Mouse (Mus musculus) forebrain, embryonic 11.5 days (tissue): Measurements from ENCODE around the gene Stxbp1. TPM values are rescaled to one million over a fixed set of nuclear protein-coding genes. Genes with fewer than 3 reads are reported as not detected.

Experiments used
- ATAC-seq: fragments of 200-750 bp; cut with Nextera tagmentation; replicated peaks from 2 replicates; pipeline ENCODE4 v1.8.0; 2017; ENCODE audit warnings: moderate TSS enrichment; ENCODE audit not compliant: low FRiP score
- DNase-seq: peaks from one replicate; pipeline ENCODE4 v3.0.0-alpha.2; 2017; ENCODE audit warnings: low spot score
- H3K27ac ChIP-seq: fragments of 300-500 bp; sonication (generic); 2 replicates; pipeline ENCODE4 v1.5.1; 2014; ENCODE audit warnings: low read depth, low read length
- H3K27me3 ChIP-seq: fragments of 300-500 bp; sonication (generic); 2 replicates; pipeline ENCODE4 v1.6.1; 2014; ENCODE audit warnings: mild to moderate bottlenecking, low read length, mixed read lengths; ENCODE audit not compliant: control insufficient read depth, insufficient read depth
- H3K36me3 ChIP-seq: fragments of 300-500 bp; sonication (generic); 2 replicates; pipeline ENCODE4 v1.6.1; 2014; ENCODE audit warnings: mild to moderate bottlenecking, low read length, moderate library complexity, mixed read lengths; ENCODE audit not compliant: control insufficient read depth, insufficient read depth
- H3K4me1 ChIP-seq: fragments of 300-500 bp; sonication (generic); replicated peaks from 2 replicates; pipeline ENCODE4 v1.6.1; 2014; ENCODE audit warnings: low read length, mixed read lengths; ENCODE audit not compliant: control insufficient read depth, insufficient read depth
- H3K4me2 ChIP-seq: fragments of 300-500 bp; sonication (generic); 2 replicates; pipeline ENCODE4 v1.6.1; 2014; ENCODE audit warnings: low read depth, mild to moderate bottlenecking, low read length, moderate library complexity, mixed read lengths; ENCODE audit not compliant: severe bottlenecking
- H3K4me3 ChIP-seq: fragments of 300-500 bp; sonication (generic); 2 replicates; pipeline ENCODE4 v1.5.1; 2014; ENCODE audit warnings: low read depth, low read length
- H3K9ac ChIP-seq: fragments of 300-500 bp; sonication (generic); 2 replicates; pipeline ENCODE4 v1.6.1; 2014; ENCODE audit warnings: low read length
- H3K9me3 ChIP-seq: fragments of 300-500 bp; sonication (generic); 2 replicates; pipeline ENCODE4 v1.6.1; 2016; ENCODE audit warnings: low read length, mixed read lengths; ENCODE audit not compliant: control insufficient read depth
- WGBS: fragments of 180-500 bp; shearing (Covaris S2); extraction: QIAGEN DNeasy Blood & Tissue Kit; methylation state at CpG from one replicate; pipeline ENCODE4 v1.1.7; 2014; 5-methylcytosine and 5-hydroxymethylcytosine counted together
- polyA plus RNA-seq: library from polyadenylated mRNA; unstranded; fragments of >200 nt; fragmentation: Nextera tagmentation; extraction: Ambion mirVana; gene quantifications from 2 replicates; pipeline ENCODE4 v1.2.1, GENCODE M21; 2014

Stxbp1 gene
- polyA plus RNA-seq, 1 experiment from 2014 or later: 44.0 TPM

GRCm38 (mm10) chr2:32841099-32841498, 5.9 kb downstream of the Stxbp1 start:
- peaks cover 2% of the 10 kb centered on the region; the same call in 1 of the 2 replicates for H3K4me1 ChIP-seq
- no peak overlapping the region for H3K27ac ChIP-seq
- H3K9ac ChIP-seq: no peak overlapping the region
- no peak overlapping the region for H3K4me3 ChIP-seq
- no peak overlapping the region for H3K4me2 ChIP-seq
- no peaks in the 10 kb centered on the region; the same call in 1 of the 2 replicates for H3K27me3 ChIP-seq
- ATAC-seq (no peak), DNase-seq (no peak)
- no peaks in the 10 kb centered on the region for H3K36me3 ChIP-seq
- WGBS: 75% methylated on average over 5 of the region's 5 CpGs
- no peaks in the 10 kb centered on the region for H3K9me3 ChIP-seq

- Histone ChIP-seq H3K36me3 (no peaks in the 10 kb centered on the region), H3K4me2 (no peak overlapping the region), H3K4me3 (no peak overlapping the region), H3K27ac (no peak overlapping the region), H3K9ac (no peak overlapping the region), H3K4me1 (0 out of 2 replicates have a peak, but pooled peaks cover 2% of the 10 kb centered on the region), H3K9me3 (no peaks in the 10 kb centered on the region), H3K27me3 (no peaks in the 10 kb centered on the region)
- 88% methylated on average over 2 of the region's 2 CpGs for WGBS
- ATAC-seq (no peak), DNase-seq (no peak)
Observed at GRCm38 (mm10) chr2:32839261-32839660, 7.8 kb downstream of the Stxbp1 start.

GRCm38 (mm10) chr2:32838147-32838884, 8.7 kb downstream of the Stxbp1 start:
- no peaks in the 10 kb centered on the region for H3K36me3 ChIP-seq
- no peak overlapping the region for H3K9ac ChIP-seq
- no peak overlapping the region for H3K4me3 ChIP-seq
- DNase-seq (no peak), ATAC-seq (no peak)
- H3K27me3 ChIP-seq: no peaks in the 10 kb centered on the region
- WGBS: 77% methylated on average over 9 of the region's 9 CpGs
- H3K27ac ChIP-seq: no peak overlapping the region
- 0 out of 2 replicates have a peak, but pooled peaks cover 2% of the 10 kb centered on the region for H3K4me1 ChIP-seq
- H3K4me2 ChIP-seq: no peak overlapping the region
- no peaks in the 10 kb centered on the region for H3K9me3 ChIP-seq

GRCm38 (mm10) chr2:32835588-32835987, 11.5 kb downstream of the Stxbp1 start:
- no peak overlapping the region for H3K27ac ChIP-seq

GRCm38 (mm10) chr2:32834496-32834895, 12.5 kb downstream of the Stxbp1 start:
- Histone ChIP-seq H3K4me3 (no peak overlapping the region), H3K9ac (no peak overlapping the region), H3K27me3 (no peaks in the 10 kb centered on the region), H3K27ac (no peak overlapping the region), H3K36me3 (no peaks in the 10 kb centered on the region), H3K4me2 (no peak overlapping the region), H3K9me3 (no peaks in the 10 kb centered on the region), H3K4me1 (0 out of 2 replicates have a peak, but pooled peaks cover 2% of the 10 kb centered on the region)
- DNase-seq: no peak
- no peak for ATAC-seq
- WGBS: 73% methylated on average over 7 of the region's 7 CpGs

More at GRCm38 (mm10) chr2:32835588-32835987, 11.5 kb downstream of the Stxbp1 start:
- H3K4me1 ChIP-seq: 0 out of 2 replicates have a peak, but pooled peaks cover 2% of the 10 kb centered on the region
- H3K9me3 ChIP-seq: no peaks in the 10 kb centered on the region
- no peak overlapping the region for H3K9ac ChIP-seq
- no peak overlapping the region for H3K4me3 ChIP-seq
- H3K36me3 ChIP-seq: no peaks in the 10 kb centered on the region
- H3K4me2 ChIP-seq: no peak overlapping the region
- H3K27me3 ChIP-seq: no peaks in the 10 kb centered on the region
- DNase-seq (no peak), ATAC-seq (no peak)

- Histone ChIP-seq H3K4me2 (no peak overlapping the region), H3K4me1 (no peaks in the 10 kb centered on the region; the same call in 1 of the 2 replicates), H3K27ac (no peak overlapping the region), H3K9me3 (no peaks in the 10 kb centered on the region), H3K36me3 (no peaks in the 10 kb centered on the region), H3K27me3 (no peaks in the 10 kb centered on the region), H3K9ac (no peak overlapping the region), H3K4me3 (no peak overlapping the region)
- no peak for ATAC-seq
- WGBS: 79% methylated on average over 11 of the region's 11 CpGs
- DNase-seq: no peak
Observed at GRCm38 (mm10) chr2:32828979-32829676, 17.9 kb downstream of the Stxbp1 start.

- no peaks in the 10 kb centered on the region for H3K9me3 ChIP-seq
- H3K4me3 ChIP-seq: no peak overlapping the region
- no peak overlapping the region for H3K9ac ChIP-seq
- peaks cover 2% of the 10 kb centered on the region; the same call in 1 of the 2 replicates for H3K4me1 ChIP-seq
- H3K36me3 ChIP-seq: no peaks in the 10 kb centered on the region
- no peak for DNase-seq
- H3K27me3 ChIP-seq: no peaks in the 10 kb centered on the region
- H3K4me2 ChIP-seq: no peak overlapping the region
- H3K27ac ChIP-seq: no peak overlapping the region
- WGBS: 88% methylated on average over 6 of the region's 6 CpGs
- no peak for ATAC-seq
Observed at GRCm38 (mm10) chr2:32825796-32826195, 21.2 kb downstream of the Stxbp1 start.

GRCm38 (mm10) chr2:32824778-32825177, 22.3 kb downstream of the Stxbp1 start:
- Histone ChIP-seq H3K36me3 (no peaks in the 10 kb centered on the region), H3K9ac (no peak overlapping the region), H3K27me3 (no peaks in the 10 kb centered on the region), H3K9me3 (no peaks in the 10 kb centered on the region), H3K4me1 (peaks cover 2% of the 10 kb centered on the region; the same call in 1 of the 2 replicates), H3K4me2 (no peak overlapping the region), H3K27ac (no peak overlapping the region), H3K4me3 (no peak overlapping the region)
- DNase-seq (no peak), ATAC-seq (no peak)
- 90% methylated on average over 1 of the region's 1 CpGs for WGBS
